Mouse (Mus musculus) hindbrain, embryonic 14.5 days (tissue): ENCODE measurements around the gene Srarp. TPM values are rescaled to one million over a fixed set of nuclear protein-coding genes. Genes with fewer than 3 reads are reported as not detected.

Source experiments
- ATAC-seq: fragments of 200-750 bp; cut with Nextera tagmentation; 2 replicates; pipeline ENCODE4 v1.8.0; 2017; ENCODE audit warnings: moderate number of reproducible peaks, mild to moderate bottlenecking, moderate TSS enrichment, moderate library complexity; ENCODE audit not compliant: low FRiP score
- DNase-seq: peaks from one replicate; pipeline ENCODE4 v3.0.0-alpha.2; 2015; ENCODE audit warnings: low spot score
- H3K27ac ChIP-seq: fragments of 300-500 bp; sonication (generic); 2 replicates; pipeline ENCODE4 v1.5.1; 2014; ENCODE audit warnings: mild to moderate bottlenecking, moderate library complexity
- H3K27me3 ChIP-seq: fragments of 300-500 bp; sonication (generic); 2 replicates; pipeline ENCODE4 v1.6.1; 2014; ENCODE audit warnings: mild to moderate bottlenecking, low read length, mixed read lengths; ENCODE audit not compliant: control insufficient read depth, insufficient read depth
- H3K36me3 ChIP-seq: fragments of 300-500 bp; sonication (generic); replicated peaks from 2 replicates; pipeline ENCODE4 v1.6.1; 2014; ENCODE audit not compliant: control insufficient read depth, insufficient read depth
- H3K4me1 ChIP-seq: fragments of 300-500 bp; sonication (generic); replicated peaks from 2 replicates; pipeline ENCODE4 v1.6.1; 2014; ENCODE audit warnings: antibody characterized with exemption, low read length, mixed read lengths; ENCODE audit not compliant: control insufficient read depth, insufficient read depth
- H3K4me2 ChIP-seq: fragments of 300-500 bp; sonication (generic); replicated peaks from 2 replicates; pipeline ENCODE4 v1.6.1; 2014; ENCODE audit warnings: mild to moderate bottlenecking, moderate library complexity
- H3K4me3 ChIP-seq: fragments of 300-500 bp; sonication (generic); replicated peaks from 2 replicates; pipeline ENCODE4 v1.5.1; 2014; ENCODE audit warnings: mild to moderate bottlenecking, low read length
- H3K9ac ChIP-seq: fragments of 300-500 bp; sonication (generic); 2 replicates; pipeline ENCODE4 v1.6.1; 2014
- H3K9me3 ChIP-seq: fragments of 300-500 bp; sonication (generic); 2 replicates; pipeline ENCODE4 v1.6.1; 2016; ENCODE audit warnings: low read length; ENCODE audit not compliant: control insufficient read depth
- WGBS: fragments of 180-500 bp; shearing (Covaris S2); extraction: QIAGEN DNeasy Blood & Tissue Kit; methylation state at CpG from one replicate; pipeline ENCODE4 v1.1.7; 2014; 5-methylcytosine and 5-hydroxymethylcytosine counted together
- polyA plus RNA-seq: library from polyadenylated mRNA; unstranded; fragments of >200 nt; fragmentation: Nextera tagmentation; extraction: Ambion mirVana; gene quantifications from 2 replicates; pipeline ENCODE4 v1.2.1, GENCODE M21; 2014

Gene Srarp
- polyA plus RNA-seq, 1 experiment from 2014 or later = 0.29 TPM

- 41% methylated on average over 12 of the region's 12 CpGs for WGBS
- H3K27me3 ChIP-seq = no peaks in the 10 kb centered on the region
- DNase-seq (no peak), ATAC-seq (no peak)
- no peak overlapping the region for H3K4me3 ChIP-seq
- H3K4me2 ChIP-seq = no peak overlapping the region
- no peaks in the 10 kb centered on the region for H3K9me3 ChIP-seq
- H3K9ac ChIP-seq = no peak overlapping the region
- H3K4me1 ChIP-seq = no peaks in the 10 kb centered on the region
- H3K36me3 ChIP-seq = peaks cover 55% of the 10 kb centered on the region
- H3K27ac ChIP-seq = no peak overlapping the region
Measured at GRCm38 (mm10) chr4:141461088-141461487, 25.2 kb upstream of the Srarp start.

DNA sequence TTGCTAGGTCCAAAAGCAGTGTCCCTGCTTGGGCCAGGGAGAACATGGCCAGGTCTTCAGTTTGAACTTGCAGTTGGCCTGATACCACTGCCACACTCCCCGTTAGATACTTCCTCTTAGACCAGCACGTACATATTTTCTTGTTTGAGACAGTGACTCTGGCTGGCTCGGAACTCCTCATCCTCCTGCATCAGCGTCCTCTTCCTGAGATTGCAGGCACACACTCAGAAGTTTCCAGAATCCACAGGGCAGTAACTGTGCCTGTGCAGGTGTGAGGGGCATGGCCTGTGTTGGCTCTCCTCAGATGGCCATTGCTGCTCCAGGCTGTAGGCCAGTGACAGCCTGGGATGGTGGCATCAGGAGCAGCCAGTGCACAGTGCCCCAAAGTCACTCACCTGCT lies 24.6 kb upstream of the Srarp start:
- no peak overlapping the region for H3K27ac ChIP-seq
- no peak overlapping the region for H3K4me3 ChIP-seq
- no peaks in the 10 kb centered on the region for H3K9me3 ChIP-seq
- ATAC-seq (no peak), DNase-seq (no peak)
- H3K4me1 ChIP-seq = no peaks in the 10 kb centered on the region
- H3K9ac ChIP-seq = no peak overlapping the region
- H3K27me3 ChIP-seq = no peaks in the 10 kb centered on the region
- WGBS = 95% methylated on average over 4 of the region's 4 CpGs
- no peak overlapping the region for H3K4me2 ChIP-seq
- peaks cover 48% of the 10 kb centered on the region for H3K36me3 ChIP-seq

DNA sequence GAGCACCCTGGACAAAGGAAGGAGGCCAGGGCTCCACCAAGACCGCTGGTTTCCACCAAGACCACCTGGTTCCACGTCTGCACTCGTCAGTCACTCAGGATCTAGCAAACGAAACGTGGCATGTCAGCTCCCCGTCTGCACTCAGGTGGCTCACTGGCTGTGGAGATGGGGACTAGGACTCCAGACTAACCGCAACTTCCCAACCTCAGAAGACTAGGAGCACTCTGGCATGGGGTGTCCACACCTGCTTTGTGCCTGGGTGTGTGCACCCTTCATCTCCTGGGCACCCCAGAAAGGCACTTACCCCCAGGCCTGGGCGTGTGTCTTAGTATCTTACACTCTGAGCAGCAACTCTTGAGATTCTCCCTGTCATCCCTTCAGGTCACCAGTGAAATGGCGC lies 23.9 kb upstream of the Srarp start:
- no peak for ATAC-seq
- Histone ChIP-seq H3K9me3 (no peaks in the 10 kb centered on the region), H3K4me2 (no peak overlapping the region), H3K4me3 (no peak overlapping the region), H3K9ac (no peak overlapping the region), H3K4me1 (no peaks in the 10 kb centered on the region), H3K36me3 (peaks cover 45% of the 10 kb centered on the region), H3K27me3 (no peaks in the 10 kb centered on the region), H3K27ac (no peak overlapping the region)
- 90% methylated on average over 9 of the region's 9 CpGs for WGBS
- no peak for DNase-seq

- H3K27ac ChIP-seq = no peak overlapping the region
- H3K4me2 ChIP-seq = no peak overlapping the region
- peaks cover 40% of the 10 kb centered on the region for H3K36me3 ChIP-seq
- no peak overlapping the region for H3K9ac ChIP-seq
- no peak for ATAC-seq
- H3K27me3 ChIP-seq = no peaks in the 10 kb centered on the region
- no peaks in the 10 kb centered on the region for H3K9me3 ChIP-seq
- 67% methylated on average over 3 of the region's 3 CpGs for WGBS
- DNase-seq = no peak
- no peak overlapping the region for H3K4me3 ChIP-seq
- H3K4me1 ChIP-seq = no peaks in the 10 kb centered on the region
Measured at GRCm38 (mm10) chr4:141458888-141459287, 23.0 kb upstream of the Srarp start.

DNA sequence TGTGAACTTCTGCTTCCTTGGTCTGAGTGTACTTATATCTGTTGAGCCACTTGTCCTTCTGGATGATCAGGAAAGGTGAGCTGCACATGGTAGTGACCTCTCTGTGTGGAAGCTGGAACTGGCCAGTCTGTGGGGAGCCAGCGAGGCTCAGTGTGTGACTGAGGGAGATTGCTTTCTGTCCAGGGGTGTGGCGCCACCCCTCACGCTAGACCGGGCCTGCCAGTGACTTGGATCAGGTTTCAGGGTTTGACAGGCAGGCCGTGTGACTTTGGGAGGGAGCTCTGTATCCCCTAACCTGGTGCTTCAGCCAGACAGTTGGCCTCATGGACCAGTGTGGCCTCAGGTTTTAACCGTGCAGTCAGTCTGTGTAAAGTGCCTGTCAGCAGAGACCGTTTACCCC lies 22.3 kb upstream of the Srarp start:
- H3K4me2 ChIP-seq = no peak overlapping the region
- DNase-seq = no peak
- H3K27ac ChIP-seq = no peak overlapping the region
- H3K4me1 ChIP-seq = no peaks in the 10 kb centered on the region
- ATAC-seq = no peak
- WGBS = 14% methylated on average over 7 of the region's 7 CpGs
- H3K9me3 ChIP-seq = no peaks in the 10 kb centered on the region
- H3K9ac ChIP-seq = no peak overlapping the region
- H3K27me3 ChIP-seq = no peaks in the 10 kb centered on the region
- peaks cover 36% of the 10 kb centered on the region for H3K36me3 ChIP-seq
- H3K4me3 ChIP-seq = no peak overlapping the region

GRCm38 (mm10) chr4:141456193-141456938 lies 20.5 kb upstream of the Srarp start:
- Histone ChIP-seq H3K9me3 (no peaks in the 10 kb centered on the region), H3K4me1 (no peaks in the 10 kb centered on the region), H3K4me2 (no peak overlapping the region), H3K4me3 (no peak overlapping the region), H3K9ac (no peak overlapping the region), H3K27me3 (no peaks in the 10 kb centered on the region), H3K27ac (no peak overlapping the region), H3K36me3 (peaks cover 39% of the 10 kb centered on the region)
- DNase-seq (no peak), ATAC-seq (no peak)
- WGBS = 94% methylated on average over 14 of the region's 14 CpGs

DNA sequence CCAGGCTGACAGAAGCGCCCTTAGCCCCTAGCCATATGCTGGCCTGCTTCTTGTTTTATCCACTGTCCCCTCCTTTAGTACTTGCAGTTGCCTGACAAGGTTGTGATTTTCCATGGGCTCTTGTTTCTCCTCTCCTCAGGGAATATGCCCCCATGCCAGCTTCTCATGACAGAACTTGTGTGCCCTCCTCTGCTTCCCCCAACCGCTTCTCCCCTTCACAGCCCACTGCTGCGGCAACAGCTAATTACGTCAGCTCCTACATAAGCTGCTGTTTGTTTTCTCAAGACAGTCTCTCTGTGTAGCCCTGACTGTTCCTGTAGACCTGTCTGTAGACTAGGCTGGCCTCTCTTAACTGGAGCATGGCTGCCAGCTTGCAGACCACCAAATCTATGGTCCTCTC lies 19.6 kb upstream of the Srarp start:
- Histone ChIP-seq H3K9ac (no peak overlapping the region), H3K4me3 (no peak overlapping the region), H3K4me1 (no peaks in the 10 kb centered on the region), H3K36me3 (peaks cover 39% of the 10 kb centered on the region), H3K27ac (no peak overlapping the region), H3K9me3 (no peaks in the 10 kb centered on the region), H3K27me3 (no peaks in the 10 kb centered on the region), H3K4me2 (no peak overlapping the region)
- DNase-seq (no peak), ATAC-seq (no peak)
- WGBS = 71% methylated on average over 4 of the region's 4 CpGs

DNA sequence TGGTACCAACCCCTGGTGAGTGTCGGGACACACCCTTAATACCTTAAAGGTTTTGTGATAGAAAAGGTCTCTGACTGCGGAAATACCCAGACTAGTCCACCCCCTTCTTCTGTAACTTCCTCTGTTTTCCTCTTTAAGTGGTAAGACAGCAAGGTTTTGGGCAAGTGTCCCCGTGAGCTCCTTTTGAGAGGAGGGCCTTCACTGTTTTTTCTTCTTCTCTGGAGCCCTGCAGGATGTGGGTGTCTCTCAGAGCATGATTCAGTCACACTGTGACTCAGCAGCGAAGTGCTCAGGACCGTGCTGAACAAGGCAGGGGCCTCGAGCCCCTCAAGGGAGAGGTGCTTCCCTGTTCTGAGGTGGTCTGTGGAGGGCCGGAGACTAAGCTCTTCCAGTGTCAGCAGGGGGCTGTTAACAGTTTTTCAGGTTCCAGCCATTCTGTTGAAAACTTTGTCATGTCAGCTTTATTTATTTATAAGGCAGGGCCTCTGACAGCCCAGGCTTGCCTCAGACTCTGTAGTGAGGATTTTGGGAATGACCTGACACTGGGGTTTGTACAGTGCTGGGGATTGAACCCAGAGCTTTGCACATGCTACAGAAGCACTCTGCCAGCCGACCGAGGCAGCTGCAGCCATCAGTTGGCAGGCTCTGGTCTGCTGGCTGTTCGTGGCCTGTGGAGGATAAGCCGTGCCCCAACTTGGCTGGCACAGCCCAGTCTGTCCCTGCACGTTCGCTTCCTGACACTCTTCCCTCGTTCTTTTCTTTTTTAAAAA lies 18.9 kb upstream of the Srarp start:
- no peaks in the 10 kb centered on the region for H3K9me3 ChIP-seq
- no peak overlapping the region for H3K27ac ChIP-seq
- H3K4me2 ChIP-seq = no peak overlapping the region
- no peak for DNase-seq
- H3K9ac ChIP-seq = no peak overlapping the region
- H3K36me3 ChIP-seq = peaks cover 36% of the 10 kb centered on the region
- WGBS = 82% methylated on average over 14 of the region's 14 CpGs
- no peak for ATAC-seq
- H3K4me1 ChIP-seq = no peaks in the 10 kb centered on the region
- no peaks in the 10 kb centered on the region for H3K27me3 ChIP-seq
- H3K4me3 ChIP-seq = no peak overlapping the region

DNA sequence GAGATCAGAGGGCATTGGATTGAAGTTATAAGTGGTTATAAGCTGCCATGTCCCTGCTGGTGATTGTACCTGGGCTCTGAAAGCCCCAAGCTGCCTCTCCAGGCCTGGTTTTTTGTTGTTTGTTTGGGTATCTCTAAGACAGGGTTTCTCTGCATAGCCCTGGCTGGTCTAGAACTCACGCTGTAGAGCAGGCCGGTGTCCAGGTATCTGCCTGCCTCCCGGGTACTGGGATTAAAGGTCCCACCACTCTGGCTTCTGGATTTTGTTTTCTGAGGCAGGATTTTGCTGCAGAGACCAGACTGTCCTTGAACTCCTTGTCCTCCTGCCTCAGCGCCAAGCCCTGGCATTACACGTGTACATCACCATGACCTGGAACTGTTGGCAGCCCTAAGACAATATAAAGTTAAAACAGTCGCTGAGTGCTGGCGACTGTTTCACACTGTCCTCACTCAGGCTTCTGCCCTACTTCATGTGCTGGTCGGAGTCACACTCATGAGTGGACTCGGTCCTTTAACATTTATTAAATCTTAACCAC lies 16.1 kb upstream of the Srarp start:
- no peak overlapping the region for H3K27ac ChIP-seq
- no peaks in the 10 kb centered on the region for H3K27me3 ChIP-seq
- no peak overlapping the region for H3K9ac ChIP-seq
- H3K9me3 ChIP-seq = no peaks in the 10 kb centered on the region
- 94% methylated on average over 9 of the region's 9 CpGs for WGBS
- ATAC-seq = no peak
- no peak overlapping the region for H3K4me3 ChIP-seq
- no peak overlapping the region for H3K4me2 ChIP-seq
- H3K4me1 ChIP-seq = no peaks in the 10 kb centered on the region
- DNase-seq = no peak
- peaks cover 59% of the 10 kb centered on the region for H3K36me3 ChIP-seq
